Mouse (Mus musculus): ENCODE results near the gene Col6a3. TPM values are rescaled to one million over a fixed set of nuclear protein-coding genes. Genes with fewer than 3 reads are reported as not detected.
A peak's percentile ranks its signal among the peaks of the same experiment; 100 is the strongest.

Col6a3 gene
- polyA plus RNA-seq, 1 experiment from 2014 or later = 5.9 TPM

GRCm38 (mm10) chr1:90779072-90779471 lies 64.7 kb downstream of the Col6a3 start:
- H3K4me2 ChIP-seq (ENCODE audit: low read length) = no peak overlapping the region
- no peaks in the 10 kb centered on the region for H3K36me3 ChIP-seq (ENCODE audit: control insufficient read depth, insufficient read depth, low read length)
- no peaks in the 10 kb centered on the region for H3K27me3 ChIP-seq (ENCODE audit: control insufficient read depth, insufficient read depth, low read depth, low read length)
- no peak overlapping the region for H3K4me3 ChIP-seq (ENCODE audit: low read depth, low read length)
- no peak for ATAC-seq
- no peak overlapping the region for H3K27ac ChIP-seq (ENCODE audit: low read length)
- no peak overlapping the region for H3K9ac ChIP-seq (ENCODE audit: low read depth, low read length)
- H3K9me3 ChIP-seq (replicated peaks; ENCODE audit: control insufficient read depth, low read length, poor library complexity, severe bottlenecking) = no peaks in the 10 kb centered on the region
- no peaks in the 10 kb centered on the region for H3K4me1 ChIP-seq (ENCODE audit: control insufficient read depth, insufficient read depth, low read length)
- 86% methylated on average over 7 of the region's 7 CpGs for WGBS

GRCm38 (mm10) chr1:90775477-90776241 lies 68.1 kb downstream of the Col6a3 start:
- Histone ChIP-seq H3K4me2 (ENCODE audit: low read length) (no peak overlapping the region), H3K4me1 (ENCODE audit: control insufficient read depth, insufficient read depth, low read length) (no peaks in the 10 kb centered on the region), H3K9me3 (replicated peaks; ENCODE audit: control insufficient read depth, low read length, poor library complexity, severe bottlenecking) (no peaks in the 10 kb centered on the region), H3K27ac (ENCODE audit: low read length) (no peak overlapping the region), H3K36me3 (ENCODE audit: control insufficient read depth, insufficient read depth, low read length) (no peaks in the 10 kb centered on the region), H3K4me3 (ENCODE audit: low read depth, low read length) (no peak overlapping the region), H3K27me3 (ENCODE audit: control insufficient read depth, insufficient read depth, low read depth, low read length) (no peaks in the 10 kb centered on the region), H3K9ac (ENCODE audit: low read depth, low read length) (no peak overlapping the region)
- peak; percentile 84 for ATAC-seq
- WGBS = 8% methylated on average over 10 of the region's 10 CpGs

DNA sequence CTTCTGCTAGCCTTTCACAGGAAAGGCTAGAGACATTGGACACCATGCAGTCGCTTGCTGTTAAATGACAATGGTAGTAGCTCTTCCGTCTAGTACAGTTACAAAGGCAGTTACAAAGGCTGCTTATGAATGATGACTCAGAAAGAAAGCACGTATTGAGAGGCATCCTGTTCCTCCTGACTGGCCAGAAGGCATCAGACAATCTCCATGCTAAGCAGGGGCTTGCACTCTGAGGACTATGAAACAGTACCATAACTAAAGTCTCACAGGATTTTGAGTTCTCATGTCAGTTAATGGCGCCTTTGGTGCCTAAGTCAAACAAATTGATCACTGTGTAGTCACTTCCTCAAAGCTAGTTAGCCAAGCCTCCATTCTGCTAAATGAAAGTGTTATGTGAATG lies 72.6 kb downstream of the Col6a3 start:
- Histone ChIP-seq H3K27me3 (ENCODE audit: control insufficient read depth, insufficient read depth, low read depth, low read length) (no peaks in the 10 kb centered on the region), H3K4me1 (ENCODE audit: control insufficient read depth, insufficient read depth, low read length) (no peaks in the 10 kb centered on the region), H3K27ac (ENCODE audit: low read length) (no peak overlapping the region), H3K36me3 (ENCODE audit: control insufficient read depth, insufficient read depth, low read length) (no peaks in the 10 kb centered on the region), H3K9me3 (replicated peaks; ENCODE audit: control insufficient read depth, low read length, poor library complexity, severe bottlenecking) (no peaks in the 10 kb centered on the region), H3K9ac (ENCODE audit: low read depth, low read length) (no peak overlapping the region), H3K4me3 (ENCODE audit: low read depth, low read length) (no peak overlapping the region), H3K4me2 (ENCODE audit: low read length) (no peak overlapping the region)
- WGBS = 66% methylated on average over 4 of the region's 4 CpGs
- ATAC-seq = no peak

DNA sequence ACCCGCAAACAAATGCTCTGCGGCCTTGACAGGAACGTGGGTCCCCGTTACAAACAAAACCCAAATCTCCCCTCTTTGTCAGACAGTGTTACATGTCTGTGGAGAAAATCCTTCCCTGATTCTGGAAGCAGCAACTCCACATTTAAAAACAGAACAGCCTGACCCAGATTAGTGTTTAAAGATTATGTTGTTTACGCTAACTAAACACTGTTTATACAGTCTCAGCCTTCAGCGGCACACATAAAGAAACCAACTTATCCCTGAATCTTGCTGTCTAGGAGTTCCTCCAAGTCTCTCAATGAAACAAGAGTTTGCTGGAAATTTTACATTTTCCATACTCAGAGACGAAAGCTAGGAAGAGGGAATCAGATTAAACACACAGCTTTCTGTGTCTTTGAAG lies 73.7 kb downstream of the Col6a3 start:
- no peaks in the 10 kb centered on the region for H3K4me1 ChIP-seq (ENCODE audit: control insufficient read depth, insufficient read depth, low read length)
- ATAC-seq = no peak
- no peaks in the 10 kb centered on the region for H3K27me3 ChIP-seq (ENCODE audit: control insufficient read depth, insufficient read depth, low read depth, low read length)
- H3K4me2 ChIP-seq (ENCODE audit: low read length) = no peak overlapping the region
- no peaks in the 10 kb centered on the region for H3K36me3 ChIP-seq (ENCODE audit: control insufficient read depth, insufficient read depth, low read length)
- H3K4me3 ChIP-seq (ENCODE audit: low read depth, low read length) = no peak overlapping the region
- H3K9ac ChIP-seq (ENCODE audit: low read depth, low read length) = no peak overlapping the region
- H3K27ac ChIP-seq (ENCODE audit: low read length) = no peak overlapping the region
- 73% methylated on average over 7 of the region's 7 CpGs for WGBS
- no peaks in the 10 kb centered on the region for H3K9me3 ChIP-seq (replicated peaks; ENCODE audit: control insufficient read depth, low read length, poor library complexity, severe bottlenecking)

DNA sequence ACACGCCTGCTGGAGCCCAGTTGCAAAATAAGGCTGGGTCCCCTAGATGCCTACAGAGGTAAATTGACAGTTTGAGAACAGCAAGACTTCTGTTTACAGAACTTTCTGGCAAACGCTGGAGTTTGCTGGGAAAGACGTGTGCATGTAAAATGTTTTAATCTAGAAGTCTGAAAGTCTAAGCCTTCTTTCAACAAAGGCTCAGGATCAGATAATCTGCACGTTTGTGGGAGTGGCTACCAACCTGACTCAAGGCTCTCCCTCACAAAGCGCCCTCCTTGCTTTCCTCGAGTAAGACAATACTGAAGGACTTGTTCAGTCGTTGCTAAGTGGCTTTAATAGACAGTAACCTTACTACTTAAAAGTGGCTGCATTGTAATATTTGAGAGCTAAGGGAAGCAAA lies 74.5 kb downstream of the Col6a3 start:
- 49% methylated on average over 7 of the region's 7 CpGs for WGBS
- H3K9me3 ChIP-seq (replicated peaks; ENCODE audit: control insufficient read depth, low read length, poor library complexity, severe bottlenecking) = no peaks in the 10 kb centered on the region
- H3K4me1 ChIP-seq (ENCODE audit: control insufficient read depth, insufficient read depth, low read length) = no peaks in the 10 kb centered on the region
- no peak overlapping the region for H3K9ac ChIP-seq (ENCODE audit: low read depth, low read length)
- no peak for ATAC-seq
- no peak overlapping the region for H3K4me2 ChIP-seq (ENCODE audit: low read length)
- no peak overlapping the region for H3K4me3 ChIP-seq (ENCODE audit: low read depth, low read length)
- no peaks in the 10 kb centered on the region for H3K27me3 ChIP-seq (ENCODE audit: control insufficient read depth, insufficient read depth, low read depth, low read length)
- no peaks in the 10 kb centered on the region for H3K36me3 ChIP-seq (ENCODE audit: control insufficient read depth, insufficient read depth, low read length)
- no peak overlapping the region for H3K27ac ChIP-seq (ENCODE audit: low read length)

GRCm38 (mm10) chr1:90758091-90758673 lies 85.6 kb downstream of the Col6a3 start:
- H3K4me2 ChIP-seq (ENCODE audit: low read length) = no peak overlapping the region
- H3K9me3 ChIP-seq (replicated peaks; ENCODE audit: control insufficient read depth, low read length, poor library complexity, severe bottlenecking) = no peaks in the 10 kb centered on the region
- no peak overlapping the region for H3K9ac ChIP-seq (ENCODE audit: low read depth, low read length)
- ATAC-seq = no peak
- H3K4me3 ChIP-seq (ENCODE audit: low read depth, low read length) = no peak overlapping the region
- 93% methylated on average over 4 of the region's 4 CpGs for WGBS
- H3K36me3 ChIP-seq (ENCODE audit: control insufficient read depth, insufficient read depth, low read length) = no peaks in the 10 kb centered on the region
- H3K27ac ChIP-seq (ENCODE audit: low read length) = no peak overlapping the region
- no peaks in the 10 kb centered on the region for H3K27me3 ChIP-seq (ENCODE audit: control insufficient read depth, insufficient read depth, low read depth, low read length)
- H3K4me1 ChIP-seq (ENCODE audit: control insufficient read depth, insufficient read depth, low read length) = peaks cover 9% of the 10 kb centered on the region

DNA sequence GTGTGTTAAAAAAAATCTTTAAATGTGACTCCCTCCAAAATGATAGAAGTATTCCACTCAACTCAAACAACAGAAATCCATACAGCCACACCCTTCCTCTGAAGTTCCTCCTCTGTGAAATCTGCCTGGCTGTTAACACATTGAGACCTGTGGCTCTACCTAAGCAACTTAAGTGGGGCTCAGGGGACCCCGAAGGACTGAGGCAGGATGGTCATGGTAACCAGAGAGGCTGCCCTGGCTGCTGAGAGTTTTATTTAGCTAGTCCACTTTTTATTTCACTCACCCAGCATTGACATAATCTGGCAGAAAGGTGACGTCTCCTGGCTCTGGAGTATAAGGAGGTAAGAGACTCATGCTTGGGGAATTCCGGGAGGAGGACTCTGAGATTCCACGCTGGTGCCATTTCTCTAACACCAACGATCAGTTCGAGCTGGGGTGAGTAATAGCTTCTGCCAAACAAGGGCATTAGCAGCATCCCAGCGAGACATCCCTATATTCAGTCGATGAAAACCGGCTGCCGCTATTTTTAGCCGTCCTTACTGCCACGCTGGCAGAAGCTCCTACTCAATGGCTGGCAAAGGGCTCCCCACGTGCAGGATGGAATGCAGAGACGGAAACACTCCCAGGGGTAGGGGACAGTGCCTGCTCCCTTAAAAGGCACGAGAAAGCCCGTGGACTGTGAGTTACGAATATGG lies 89.8 kb downstream of the Col6a3 start:
- WGBS = 39% methylated on average over 17 of the region's 17 CpGs
- Histone ChIP-seq H3K4me3 (ENCODE audit: low read depth, low read length) (no peak overlapping the region), H3K27me3 (ENCODE audit: control insufficient read depth, insufficient read depth, low read depth, low read length) (no peaks in the 10 kb centered on the region), H3K9me3 (replicated peaks; ENCODE audit: control insufficient read depth, low read length, poor library complexity, severe bottlenecking) (no peaks in the 10 kb centered on the region), H3K4me2 (ENCODE audit: low read length) (peak overlapping the region; percentile 35), H3K27ac (ENCODE audit: low read length) (0 out of 2 replicates have a peak overlapping the region, but pooled peaks have one; percentile 56), H3K36me3 (ENCODE audit: control insufficient read depth, insufficient read depth, low read length) (no peaks in the 10 kb centered on the region), H3K9ac (ENCODE audit: low read depth, low read length) (no peak overlapping the region), H3K4me1 (ENCODE audit: control insufficient read depth, insufficient read depth, low read length) (peaks cover 9% of the 10 kb centered on the region)
- ATAC-seq = 0 out of 2 replicates have a peak, but pooled peaks have one; percentile 28

DNA sequence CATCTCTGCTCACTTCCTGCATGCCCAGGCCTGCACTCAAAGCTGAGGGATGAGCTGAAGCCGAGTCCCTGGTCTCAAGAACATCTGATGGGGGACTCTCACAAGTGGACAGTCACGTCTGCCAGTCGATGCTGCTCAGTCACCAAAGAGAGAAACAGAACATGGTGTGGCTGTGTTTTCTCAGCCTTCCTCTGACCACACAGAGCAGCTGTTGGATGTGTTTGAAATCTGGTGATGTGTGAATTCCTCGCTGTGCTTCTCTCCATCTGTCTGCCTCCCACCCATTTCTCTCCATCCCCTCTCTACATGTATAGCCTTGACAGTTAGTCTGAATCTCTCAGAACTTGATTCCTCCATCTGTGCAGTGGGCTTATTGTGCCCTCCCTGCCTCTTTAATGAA lies 92.5 kb downstream of the Col6a3 start:
- H3K4me3 ChIP-seq (ENCODE audit: low read depth, low read length) = no peak overlapping the region
- H3K9me3 ChIP-seq (replicated peaks; ENCODE audit: control insufficient read depth, low read length, poor library complexity, severe bottlenecking) = no peaks in the 10 kb centered on the region
- H3K4me1 ChIP-seq (ENCODE audit: control insufficient read depth, insufficient read depth, low read length) = peaks cover 9% of the 10 kb centered on the region
- H3K27ac ChIP-seq (ENCODE audit: low read length) = no peak overlapping the region
- no peak for ATAC-seq
- H3K27me3 ChIP-seq (ENCODE audit: control insufficient read depth, insufficient read depth, low read depth, low read length) = no peaks in the 10 kb centered on the region
- no peak overlapping the region for H3K9ac ChIP-seq (ENCODE audit: low read depth, low read length)
- no peaks in the 10 kb centered on the region for H3K36me3 ChIP-seq (ENCODE audit: control insufficient read depth, insufficient read depth, low read length)
- no peak overlapping the region for H3K4me2 ChIP-seq (ENCODE audit: low read length)
- WGBS = 81% methylated on average over 4 of the region's 4 CpGs

DNA sequence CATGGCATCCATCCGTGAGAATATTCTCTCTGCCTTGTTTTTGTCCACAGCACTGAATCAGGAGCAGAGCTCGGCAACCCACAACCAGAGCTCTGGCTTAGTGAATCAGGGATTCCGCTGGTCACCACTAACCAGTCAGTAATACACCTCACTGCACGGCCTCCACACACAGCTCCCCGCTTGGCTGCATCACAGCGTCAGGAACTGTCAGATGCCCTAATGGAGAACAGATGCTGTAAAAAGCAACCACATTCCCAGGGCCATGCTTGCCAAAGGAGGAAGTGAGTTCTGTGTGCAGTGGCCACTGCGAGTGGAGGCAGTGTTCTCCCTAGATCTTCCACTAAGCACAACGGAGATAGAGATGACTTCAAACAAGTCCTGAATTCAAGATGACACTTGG lies 93.6 kb downstream of the Col6a3 start:
- Histone ChIP-seq H3K36me3 (ENCODE audit: control insufficient read depth, insufficient read depth, low read length) (no peaks in the 10 kb centered on the region), H3K27ac (ENCODE audit: low read length) (no peak overlapping the region), H3K4me3 (ENCODE audit: low read depth, low read length) (no peak overlapping the region), H3K9me3 (replicated peaks; ENCODE audit: control insufficient read depth, low read length, poor library complexity, severe bottlenecking) (no peaks in the 10 kb centered on the region), H3K4me1 (ENCODE audit: control insufficient read depth, insufficient read depth, low read length) (peaks cover 11% of the 10 kb centered on the region), H3K27me3 (ENCODE audit: control insufficient read depth, insufficient read depth, low read depth, low read length) (no peaks in the 10 kb centered on the region), H3K9ac (ENCODE audit: low read depth, low read length) (no peak overlapping the region), H3K4me2 (ENCODE audit: low read length) (no peak overlapping the region)
- ATAC-seq = no peak
- WGBS = 80% methylated on average over 8 of the region's 8 CpGs
